Mouse (Mus musculus) thymus, adult 2 months (tissue): Measurements from ENCODE around the gene Ccdc134.

Source experiments
- CTCF ChIP-seq: fragments of 200-500 bp; IDR thresholded peaks from 2 replicates; pipeline ENCODE4 v1.5.1; 2012; ENCODE audit warnings: mild to moderate bottlenecking, control low read depth, low read length, moderate library complexity, borderline replicate concordance; ENCODE audit not compliant: control insufficient read depth, poor library complexity, insufficient read depth; ENCODE audit errors: extremely low read depth
- POLR2A ChIP-seq: fragments of 200-500 bp; IDR thresholded peaks from 2 replicates; pipeline ENCODE4 v1.6.1; 2012; ENCODE audit warnings: mild to moderate bottlenecking, low read length, control low read depth, moderate library complexity; ENCODE audit not compliant: control insufficient read depth, poor library complexity, insufficient read depth; ENCODE audit errors: extremely low read depth

DNA sequence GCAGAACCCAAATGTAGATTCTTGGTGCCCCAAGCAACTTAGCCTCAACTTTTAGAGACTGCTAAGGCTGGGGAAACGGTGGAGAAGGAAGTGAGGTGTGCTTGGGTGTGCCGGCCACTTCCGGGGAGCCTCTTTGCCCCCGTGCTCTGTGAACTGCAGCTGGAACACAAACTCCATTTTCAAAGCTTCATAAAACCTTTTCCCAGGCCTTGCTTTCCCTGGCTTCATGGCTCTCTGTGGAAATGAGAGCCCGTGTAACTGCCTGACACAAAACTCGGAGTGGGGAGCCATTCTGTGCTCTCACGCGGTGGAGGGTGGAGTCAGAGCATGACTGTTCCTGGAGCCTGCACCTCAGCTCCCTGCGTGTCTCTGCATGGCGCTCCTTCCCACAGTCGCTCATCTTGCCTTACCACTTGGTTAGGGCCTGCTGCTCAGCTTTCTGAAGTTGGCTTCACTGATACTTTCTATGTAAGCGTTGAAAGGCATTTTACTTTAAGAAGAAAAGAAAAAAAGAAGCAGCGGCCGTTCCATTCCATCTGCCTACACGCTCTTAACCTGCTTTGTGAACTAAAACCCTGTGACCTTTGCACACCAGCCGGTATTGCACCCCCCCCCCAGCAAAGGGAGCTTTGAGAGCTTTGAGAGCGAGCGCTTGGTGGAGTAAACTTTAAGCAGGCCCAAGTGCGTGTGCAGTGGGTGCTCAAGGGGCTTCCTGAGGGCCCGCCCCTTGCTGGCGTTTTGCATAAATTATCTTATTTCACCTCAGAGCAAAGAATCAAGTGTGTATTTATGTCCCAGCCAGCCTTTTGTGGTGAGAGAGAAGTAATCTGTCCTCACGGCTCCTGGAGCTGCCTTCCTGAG lies 38.7 kb downstream of the Ccdc134 start:
- no peak for TF ChIP-seq CTCF
- TF ChIP-seq POLR2A = peak; percentile 51; the same call in 1 of the 2 replicates
